Mouse (Mus musculus) right cerebral cortex, postnatal 4 days (tissue): ENCODE measurements around the gene Slamf9.

ENCODE experiments used
- DNase-seq: peaks from one replicate; pipeline ENCODE4 v3.0.0-alpha.2; 2022

Gene Slamf9

GRCm38 (mm10) chr1:172475054-172475741 is at the start of gene Slamf9:
Gene Slamf9, plus strand, starts transcription at chr1:172475358.
- no peak for DNase-seq

GRCm38 (mm10) chr1:172426419-172426818 is 48.7 kb upstream of the Slamf9 start:
- no peak for DNase-seq

GRCm38 (mm10) chr1:172427841-172428240 is 47.3 kb upstream of the Slamf9 start:
- DNase-seq, result no peak

GRCm38 (mm10) chr1:172428614-172429013 is 46.5 kb upstream of the Slamf9 start:
- DNase-seq, result no peak

GRCm38 (mm10) chr1:172430731-172431220 is 44.4 kb upstream of the Slamf9 start:
- no peak for DNase-seq

- DNase-seq, result no peak
Observed at GRCm38 (mm10) chr1:172431836-172432586, 43.1 kb upstream of the Slamf9 start.

- DNase-seq, result no peak
Observed at GRCm38 (mm10) chr1:172432587-172432955, 42.6 kb upstream of the Slamf9 start.

GRCm38 (mm10) chr1:172433012-172433850 is 41.9 kb upstream of the Slamf9 start:
- DNase-seq, result no peak

- DNase-seq, result no peak
Observed at GRCm38 (mm10) chr1:172433851-172434165, 41.4 kb upstream of the Slamf9 start.

- no peak for DNase-seq
Observed at GRCm38 (mm10) chr1:172436785-172437184, 38.4 kb upstream of the Slamf9 start.

- no peak for DNase-seq
Observed at GRCm38 (mm10) chr1:172438621-172439020, 36.5 kb upstream of the Slamf9 start.

- no peak for DNase-seq
Observed at GRCm38 (mm10) chr1:172440521-172440920, 34.6 kb upstream of the Slamf9 start.

GRCm38 (mm10) chr1:172441935-172442445 is 33.2 kb upstream of the Slamf9 start:
- DNase-seq, result no peak

GRCm38 (mm10) chr1:172450226-172450625 is 24.9 kb upstream of the Slamf9 start:
- no peak for DNase-seq

- DNase-seq, result no peak
Observed at GRCm38 (mm10) chr1:172450848-172451470, 24.2 kb upstream of the Slamf9 start.

GRCm38 (mm10) chr1:172452911-172453310 is 22.2 kb upstream of the Slamf9 start:
- DNase-seq, result no peak

GRCm38 (mm10) chr1:172453810-172454209 is 21.3 kb upstream of the Slamf9 start:
- no peak for DNase-seq

- no peak for DNase-seq
Observed at GRCm38 (mm10) chr1:172455416-172455815, 19.7 kb upstream of the Slamf9 start.

GRCm38 (mm10) chr1:172456001-172456677 is 19.0 kb upstream of the Slamf9 start:
- DNase-seq, result no peak

- no peak for DNase-seq
Observed at GRCm38 (mm10) chr1:172457196-172457595, 18.0 kb upstream of the Slamf9 start.

GRCm38 (mm10) chr1:172458041-172458440 is 17.1 kb upstream of the Slamf9 start:
- no peak for DNase-seq

GRCm38 (mm10) chr1:172461602-172462001 is 13.6 kb upstream of the Slamf9 start:
- DNase-seq, result no peak
